Mouse (Mus musculus) spleen, adult 2 months (tissue): ENCODE data around the gene Ibtk. TPM values are rescaled to one million over a fixed set of nuclear protein-coding genes. Genes with fewer than 3 reads are reported as not detected.

Experiments
- DNase-seq, 2 experiments: peaks; one replicate each; pipeline versions ENCODE4 v3.0.0 to v3.0.0-alpha.2; 2012 to 2021; ENCODE audit warnings: low spot score in 2 of 2, low read depth in 1 of 2
- H3K27ac ChIP-seq: fragments of 200-500 bp; 2 replicates; pipeline ENCODE4 v1.5.1; 2012; ENCODE audit warnings: low read length, inconsistent platforms; ENCODE audit not compliant: insufficient read depth
- H3K27me3 ChIP-seq: fragments of 200-500 bp; 2 replicates; pipeline ENCODE4 v1.6.1; 2012; ENCODE audit warnings: mild to moderate bottlenecking, moderate library complexity, low read length, inconsistent platforms; ENCODE audit not compliant: control insufficient read depth, insufficient read depth
- H3K36me3 ChIP-seq: fragments of 200-500 bp; 2 replicates; pipeline ENCODE4 v1.6.1; 2012; ENCODE audit warnings: mild to moderate bottlenecking, low read length, inconsistent platforms; ENCODE audit not compliant: control insufficient read depth, insufficient read depth
- H3K4me1 ChIP-seq: fragments of 200-500 bp; 2 replicates; pipeline ENCODE4 v1.6.1; 2011; ENCODE audit warnings: inconsistent platforms; ENCODE audit not compliant: control insufficient read depth, insufficient read depth, insufficient read length
- H3K4me3 ChIP-seq: fragments of 200-500 bp; 2 replicates; pipeline ENCODE4 v1.5.1; 2011; ENCODE audit warnings: mild to moderate bottlenecking, inconsistent platforms; ENCODE audit not compliant: insufficient read depth, insufficient read length; ENCODE audit errors: extremely low read depth
- CTCF ChIP-seq: fragments of 200-500 bp; IDR thresholded peaks from 2 replicates; pipeline ENCODE4 v1.5.1; 2011; ENCODE audit warnings: mild to moderate bottlenecking, inconsistent platforms; ENCODE audit not compliant: insufficient read depth, insufficient read length, insufficient replicate concordance; ENCODE audit errors: extremely low read depth
- POLR2A ChIP-seq: fragments of 200-500 bp; IDR thresholded peaks from 2 replicates; pipeline ENCODE4 v1.6.1; 2011; ENCODE audit warnings: low read depth, low read length, inconsistent platforms
- WGBS: fragments of 180-500 bp; shearing (Covaris S2); methylation state at CpG from one replicate; pipeline ENCODE4 v1.1.7; 2018; 5-methylcytosine and 5-hydroxymethylcytosine counted together
- polyA plus RNA-seq: library from polyadenylated mRNA; depleted of rRNA; stranded (reverse); fragments of >200 nt; gene quantifications from 2 replicates; pipeline ENCODE4 v1.2.3, GENCODE M21; 2012

The Ibtk gene
- polyA plus RNA-seq, 1 experiment = 4.3 TPM

GRCm38 (mm10) chr9:85675131-85675905 is 73.8 kb downstream of the Ibtk start:
- no peak for TF ChIP-seq CTCF
- TF ChIP-seq POLR2A = no peak
- Histone ChIP-seq H3K4me3 (no peak overlapping the region), H3K27ac (no peak overlapping the region), H3K27me3 (no peaks in the 10 kb centered on the region), H3K36me3 (no peaks in the 10 kb centered on the region), H3K4me1 (no peaks in the 10 kb centered on the region)
- no peak for DNase-seq
- WGBS = 76% methylated on average over 10 of the region's 10 CpGs

DNA sequence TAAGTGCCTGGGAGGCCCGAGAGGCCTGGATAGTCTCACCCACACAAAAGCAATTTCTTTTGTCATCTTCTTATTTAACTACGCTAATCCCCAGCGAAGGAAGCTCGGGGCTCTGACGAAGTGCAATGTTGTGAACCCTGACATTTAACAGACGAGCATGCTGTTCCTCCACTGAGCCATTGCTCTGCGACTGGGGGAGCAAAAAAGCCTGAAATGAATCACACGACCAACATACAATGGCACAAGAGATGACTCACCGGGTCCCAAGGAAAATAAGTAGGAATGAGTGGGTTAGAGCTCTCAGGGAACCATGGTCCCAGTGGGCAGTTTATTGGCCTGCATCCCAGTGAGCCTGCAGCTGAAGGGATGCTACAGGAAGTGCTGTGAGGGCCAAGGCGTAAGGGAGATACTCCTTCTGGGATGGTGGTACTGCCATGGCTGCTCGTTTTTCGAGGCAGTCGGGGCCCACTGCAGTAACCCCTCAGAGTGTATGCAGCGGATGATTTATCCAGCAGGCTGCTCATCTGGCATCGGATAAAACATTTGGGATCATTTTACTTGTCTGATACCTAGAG is 75.1 kb downstream of the Ibtk start:
- DNase-seq = no peak
- H3K27ac ChIP-seq = no peak overlapping the region
- WGBS = 81% methylated on average over 15 of the region's 15 CpGs
- no peak overlapping the region for H3K4me3 ChIP-seq
- no peaks in the 10 kb centered on the region for H3K4me1 ChIP-seq
- TF ChIP-seq POLR2A (no peak), CTCF (no peak)
- no peaks in the 10 kb centered on the region for H3K27me3 ChIP-seq
- no peaks in the 10 kb centered on the region for H3K36me3 ChIP-seq

GRCm38 (mm10) chr9:85671582-85672331 is 77.4 kb downstream of the Ibtk start:
- peak overlapping the region; percentile 14; the same call in 1 of the 2 replicates for H3K27ac ChIP-seq
- H3K4me3 ChIP-seq = no peak overlapping the region
- WGBS = 78% methylated on average over 6 of the region's 6 CpGs
- TF ChIP-seq POLR2A (no peak), CTCF (no peak)
- H3K27me3 ChIP-seq = no peaks in the 10 kb centered on the region
- no peaks in the 10 kb centered on the region for H3K4me1 ChIP-seq
- no peaks in the 10 kb centered on the region for H3K36me3 ChIP-seq
- peak in 1 of 2 experiments; percentile 2 for DNase-seq

GRCm38 (mm10) chr9:85664316-85664715 is 84.8 kb downstream of the Ibtk start:
- WGBS = 73% methylated on average over 1 of the region's 1 CpGs
- no peak for DNase-seq
- TF ChIP-seq CTCF = no peak
- no peak for TF ChIP-seq POLR2A
- H3K27me3 ChIP-seq = no peaks in the 10 kb centered on the region
- H3K4me3 ChIP-seq = no peak overlapping the region
- no peaks in the 10 kb centered on the region for H3K4me1 ChIP-seq
- no peak overlapping the region for H3K27ac ChIP-seq
- H3K36me3 ChIP-seq = no peaks in the 10 kb centered on the region

- WGBS = 85% methylated on average over 1 of the region's 1 CpGs
- DNase-seq = no peak
- no peak for TF ChIP-seq POLR2A
- no peak for TF ChIP-seq CTCF
- Histone ChIP-seq H3K36me3 (no peaks in the 10 kb centered on the region), H3K4me3 (no peak overlapping the region), H3K27ac (no peak overlapping the region), H3K4me1 (no peaks in the 10 kb centered on the region), H3K27me3 (no peaks in the 10 kb centered on the region)
Measured at GRCm38 (mm10) chr9:85663810-85664209, 85.3 kb downstream of the Ibtk start.

DNA sequence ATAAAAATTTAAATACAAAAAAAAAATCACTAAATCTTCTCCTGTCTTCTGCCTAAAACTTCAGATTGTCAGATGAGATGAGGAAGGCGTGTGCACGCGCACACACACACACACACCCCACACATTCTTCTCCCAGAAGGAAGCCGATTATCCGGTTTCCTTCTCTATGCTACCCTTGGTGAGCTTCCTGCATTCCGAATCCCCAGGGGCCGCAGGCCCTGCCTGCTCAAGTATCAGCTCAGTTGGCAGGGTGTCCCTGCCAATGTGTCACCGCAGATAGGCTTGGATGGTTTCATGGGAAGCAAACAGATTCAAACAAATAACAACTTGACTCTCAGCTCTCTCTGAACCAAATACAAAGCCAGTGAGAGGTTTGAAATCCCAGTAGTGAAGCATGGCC is 86.0 kb downstream of the Ibtk start:
- Histone ChIP-seq H3K27me3 (no peaks in the 10 kb centered on the region), H3K4me1 (no peaks in the 10 kb centered on the region), H3K4me3 (no peak overlapping the region), H3K27ac (no peak overlapping the region), H3K36me3 (no peaks in the 10 kb centered on the region)
- TF ChIP-seq POLR2A = no peak
- TF ChIP-seq CTCF = no peak
- 49% methylated on average over 8 of the region's 8 CpGs for WGBS
- no peak for DNase-seq
